Mouse (Mus musculus) monocyte, adult 5-6 weeks (primary cell): Measurements from ENCODE around the gene Iglon5. TPM values are rescaled to one million over a fixed set of nuclear protein-coding genes. Genes with fewer than 3 reads are reported as not detected.

Experiments
- ATAC-seq: fragments of 153-309, 156-312 bp; replicated peaks from 2 replicates; pipeline ENCODE4 v1.8.0; 2017; ENCODE audit warnings: mild to moderate bottlenecking; ENCODE audit not compliant: low TSS enrichment, insufficient number of reproducible peaks, severe bottlenecking, poor library complexity, low FRiP score
- total RNA-seq: library from RNA; stranded (forward); fragments of 200-1000, 200-491, 200-594 nt; gene quantifications from 3 replicates; pipeline ENCODE4 v1.2.3, GENCODE M21; 2017

Gene Iglon5
- not detected in 3 replicates for total RNA-seq

GRCm38 (mm10) chr7:43489631-43490125 lies at the start of gene Iglon5:
Gene Iglon5 (minus strand): TSS chr7:43490075.
- no peak for ATAC-seq

GRCm38 (mm10) chr7:43538524-43538923 lies 48.6 kb upstream of the Iglon5 start:
- ATAC-seq: peak; percentile 89

GRCm38 (mm10) chr7:43532936-43533505 lies 43.1 kb upstream of the Iglon5 start:
- peak; percentile 64 for ATAC-seq

GRCm38 (mm10) chr7:43530216-43530785 lies 40.4 kb upstream of the Iglon5 start:
- ATAC-seq: peak; percentile 78

GRCm38 (mm10) chr7:43525313-43525712 lies 35.4 kb upstream of the Iglon5 start:
- no peak for ATAC-seq

- ATAC-seq: no peak
These were observed 32.9 kb upstream of the Iglon5 start for GRCm38 (mm10) chr7:43522776-43523175.

- no peak for ATAC-seq
These were observed 28.5 kb upstream of the Iglon5 start for GRCm38 (mm10) chr7:43518341-43518740.

- no peak for ATAC-seq
These were observed 25.2 kb upstream of the Iglon5 start for GRCm38 (mm10) chr7:43515076-43515475.

- no peak for ATAC-seq
These were observed 22.6 kb upstream of the Iglon5 start for GRCm38 (mm10) chr7:43512519-43512918.

- no peak for ATAC-seq
These were observed 22.0 kb upstream of the Iglon5 start for GRCm38 (mm10) chr7:43511707-43512478.

GRCm38 (mm10) chr7:43495343-43496021 lies 5.6 kb upstream of the Iglon5 start:
- no peak for ATAC-seq

GRCm38 (mm10) chr7:43490861-43491260 lies 986 bp upstream of the Iglon5 start:
- ATAC-seq: no peak

- ATAC-seq: no peak
These were observed 308 bp upstream of the Iglon5 start for GRCm38 (mm10) chr7:43490182-43490584.

GRCm38 (mm10) chr7:43488646-43489045 lies 1.2 kb downstream of the Iglon5 start:
- ATAC-seq: no peak

GRCm38 (mm10) chr7:43483236-43483635 lies 6.6 kb downstream of the Iglon5 start:
- no peak for ATAC-seq

GRCm38 (mm10) chr7:43482090-43482716 lies 7.7 kb downstream of the Iglon5 start:
- no peak for ATAC-seq

- ATAC-seq: no peak
These were observed 8.7 kb downstream of the Iglon5 start for GRCm38 (mm10) chr7:43481191-43481590.

GRCm38 (mm10) chr7:43476376-43476775 lies 13.5 kb downstream of the Iglon5 start:
- no peak for ATAC-seq

- ATAC-seq: no peak
These were observed 14.2 kb downstream of the Iglon5 start for GRCm38 (mm10) chr7:43475706-43476105.
